Mouse (Mus musculus) embryonic facial prominence, embryonic 11.5 days (tissue): Measurements from ENCODE around the gene Rhbdl1. TPM values are rescaled to one million over a fixed set of nuclear protein-coding genes. Genes with fewer than 3 reads are reported as not detected.
"Not testable (repeated sequence)": the region's sequence is repeated elsewhere in the genome, so short reads cannot be mapped to it uniquely, and the experiment has no call there.

ENCODE experiments used
- ATAC-seq: fragments of 200-750 bp; cut with Nextera tagmentation; replicated peaks from 2 replicates; pipeline ENCODE4 v1.8.0; 2017; ENCODE audit warnings: low read depth; ENCODE audit not compliant: insufficient number of reproducible peaks, low FRiP score, low TSS enrichment
- DNase-seq: peaks from one replicate; pipeline ENCODE4 v3.0.0-alpha.2; 2015; ENCODE audit warnings: low spot score
- H3K27ac ChIP-seq: fragments of 300-500 bp; sonication (generic); replicated peaks from 2 replicates; pipeline ENCODE4 v1.5.1; 2014; ENCODE audit warnings: mild to moderate bottlenecking, low read depth, low read length, control low read depth
- H3K27me3 ChIP-seq: fragments of 300-500 bp; sonication (generic); 2 replicates; pipeline ENCODE4 v1.6.1; 2014; ENCODE audit warnings: mild to moderate bottlenecking, low read length, moderate library complexity, mixed read lengths; ENCODE audit not compliant: control insufficient read depth, insufficient read depth
- H3K36me3 ChIP-seq: fragments of 300-500 bp; sonication (generic); replicated peaks from 2 replicates; pipeline ENCODE4 v1.6.1; 2014; ENCODE audit warnings: low read depth, mild to moderate bottlenecking, low read length, moderate library complexity, mixed read lengths; ENCODE audit not compliant: control insufficient read depth, insufficient read depth
- H3K4me1 ChIP-seq: fragments of 300-500 bp; sonication (generic); 2 replicates; pipeline ENCODE4 v1.6.1; 2014; ENCODE audit warnings: low read length, mixed read lengths; ENCODE audit not compliant: control insufficient read depth, insufficient read depth
- H3K4me2 ChIP-seq: fragments of 300-500 bp; sonication (generic); 2 replicates; pipeline ENCODE4 v1.6.1; 2014; ENCODE audit warnings: low read depth, mild to moderate bottlenecking, control low read depth, low read length, moderate library complexity
- H3K4me3 ChIP-seq: fragments of 300-500 bp; sonication (generic); 2 replicates; pipeline ENCODE4 v1.5.1; 2014; ENCODE audit warnings: low read depth, low read length, control low read depth
- H3K9ac ChIP-seq: fragments of 300-500 bp; sonication (generic); replicated peaks from 2 replicates; pipeline ENCODE4 v1.6.1; 2014; ENCODE audit warnings: mild to moderate bottlenecking, control low read depth, low read length
- H3K9me3 ChIP-seq: fragments of 300-500 bp; sonication (generic); replicated peaks from 2 replicates; pipeline ENCODE4 v1.6.1; 2016; ENCODE audit warnings: mild to moderate bottlenecking, low read length, inconsistent platforms, mixed read lengths; ENCODE audit not compliant: control insufficient read depth
- WGBS: fragments of 180-500 bp; shearing (Covaris S2); extraction: QIAGEN DNeasy Blood & Tissue Kit; methylation state at CpG from one replicate; pipeline ENCODE4 v1.1.7; 2014; 5-methylcytosine and 5-hydroxymethylcytosine counted together
- polyA plus RNA-seq: library from polyadenylated mRNA; unstranded; fragments of >200 nt; fragmentation: Nextera tagmentation; extraction: Ambion mirVana; gene quantifications from 2 replicates; pipeline ENCODE4 v1.2.1, GENCODE M21; 2014

The Rhbdl1 gene
- polyA plus RNA-seq, 1 experiment from 2014 or later: 1.5 TPM

DNA sequence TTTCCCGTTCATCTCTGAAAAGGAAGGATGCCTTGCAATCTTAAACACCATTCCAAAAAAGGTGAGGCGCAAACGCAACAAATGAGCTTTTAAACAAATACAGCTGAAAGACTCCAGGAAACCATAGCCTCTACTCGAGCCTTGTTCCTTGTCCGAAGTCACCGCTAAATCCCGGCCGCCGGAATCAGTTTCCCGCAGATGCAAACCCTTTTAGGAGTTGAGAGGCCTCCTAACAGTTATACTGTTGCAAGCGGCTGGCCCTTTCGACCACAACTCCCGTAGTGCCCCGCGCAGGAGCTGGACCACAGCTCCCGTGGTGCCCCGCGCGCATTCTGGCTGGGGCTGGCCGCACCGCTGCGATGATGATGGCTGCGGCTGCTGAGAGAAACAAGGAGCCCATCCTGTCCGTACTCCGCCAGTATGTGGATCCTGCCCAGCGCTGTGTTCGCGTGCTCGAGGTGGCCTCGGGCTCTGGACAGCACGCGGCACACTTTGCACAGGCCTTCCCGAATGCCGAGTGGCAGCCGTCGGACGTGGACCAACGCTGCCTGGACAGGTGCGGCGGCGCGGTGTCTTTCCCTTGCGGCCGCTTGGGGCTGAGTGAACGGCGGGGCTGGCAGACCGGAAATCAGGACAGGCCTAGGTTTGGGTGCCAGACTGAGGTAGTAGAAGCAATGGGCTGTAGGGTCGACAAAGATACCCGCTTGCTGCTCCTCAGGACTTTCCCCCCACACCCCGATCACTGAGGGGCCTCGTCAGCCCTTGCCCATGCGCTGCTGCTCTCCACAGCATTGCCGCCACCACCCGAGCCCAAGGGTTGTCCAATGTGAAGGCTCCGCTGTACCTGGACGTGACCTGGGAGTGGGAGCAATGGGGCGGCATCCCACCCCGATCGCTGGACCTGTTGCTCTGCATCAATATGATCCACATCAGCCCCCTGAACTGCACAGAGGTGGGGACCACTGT is 38.4 kb upstream of the Rhbdl1 start:
- H3K36me3 ChIP-seq: no peaks in the 10 kb centered on the region; the same call in 1 of the 2 replicates
- H3K9me3 ChIP-seq: no peaks in the 10 kb centered on the region
- WGBS: under 1% methylated on average over 59 of the region's 59 CpGs
- no peaks in the 10 kb centered on the region for H3K27me3 ChIP-seq
- peak overlapping the region; percentile 79 for H3K4me3 ChIP-seq
- H3K4me2 ChIP-seq: peak overlapping the region; percentile 92
- peaks cover 5% of the 10 kb centered on the region; the same call in 1 of the 2 replicates for H3K4me1 ChIP-seq
- peak overlapping the region; percentile 76 for H3K9ac ChIP-seq
- H3K27ac ChIP-seq: peak overlapping the region; percentile 78
- ATAC-seq (peak; percentile 89), DNase-seq (peak; percentile 93)

- no peaks in the 10 kb centered on the region; the same call in 1 of the 2 replicates for H3K36me3 ChIP-seq
- no peaks in the 10 kb centered on the region for H3K9me3 ChIP-seq
- 0 out of 2 replicates have a peak, but pooled peaks have one; percentile 15 for ATAC-seq
- no peaks in the 10 kb centered on the region for H3K4me1 ChIP-seq
- H3K4me3 ChIP-seq: peak within 1 kb of the TSS; percentile 79
- peak within 1 kb of the TSS; percentile 76 for H3K9ac ChIP-seq
- peak; percentile 96 for DNase-seq
- H3K4me2 ChIP-seq: peak within 1 kb of the TSS; percentile 92
- no peaks in the 10 kb centered on the region for H3K27me3 ChIP-seq
- 0% methylated on average over 25 of the region's 25 CpGs for WGBS
- peak within 1 kb of the TSS; percentile 78 for H3K27ac ChIP-seq
Observed at GRCm38 (mm10) chr17:25874721-25875170, 37.7 kb upstream of the Rhbdl1 start, which contains the start of gene Mettl26. Mettl26 (plus strand) TSS chr17:25875074.

- peak overlapping the region; percentile 41 for H3K9ac ChIP-seq
- no peaks in the 10 kb centered on the region for H3K4me1 ChIP-seq
- H3K27me3 ChIP-seq: no peaks in the 10 kb centered on the region
- H3K36me3 ChIP-seq: no peaks in the 10 kb centered on the region; the same call in 1 of the 2 replicates
- peak overlapping the region; percentile 79 for H3K4me3 ChIP-seq
- H3K4me2 ChIP-seq: peak overlapping the region; percentile 35
- WGBS: 6% methylated on average over 14 of the region's 14 CpGs
- DNase-seq (no peak), ATAC-seq (no peak)
- H3K9me3 ChIP-seq: no peaks in the 10 kb centered on the region
- H3K27ac ChIP-seq: no peak overlapping the region
Observed at GRCm38 (mm10) chr17:25874148-25874720, 37.1 kb upstream of the Rhbdl1 start.

GRCm38 (mm10) chr17:25873405-25874147 is 36.5 kb upstream of the Rhbdl1 start:
- Histone ChIP-seq H3K4me2 (no peak overlapping the region), H3K4me3 (no peak overlapping the region), H3K27ac (no peak overlapping the region), H3K27me3 (no peaks in the 10 kb centered on the region), H3K4me1 (no peaks in the 10 kb centered on the region), H3K9ac (no peak overlapping the region), H3K36me3 (no peaks in the 10 kb centered on the region; the same call in 1 of the 2 replicates), H3K9me3 (no peaks in the 10 kb centered on the region)
- no peak for DNase-seq
- 67% methylated on average over 11 of the region's 11 CpGs for WGBS
- ATAC-seq: no peak

GRCm38 (mm10) chr17:25872676-25873075 is 35.6 kb upstream of the Rhbdl1 start:
- Histone ChIP-seq H3K4me3 (no peak overlapping the region), H3K27me3 (no peaks in the 10 kb centered on the region), H3K36me3 (no peaks in the 10 kb centered on the region), H3K4me1 (peaks cover 3% of the 10 kb centered on the region), H3K9ac (no peak overlapping the region), H3K4me2 (no peak overlapping the region), H3K27ac (no peak overlapping the region), H3K9me3 (no peaks in the 10 kb centered on the region)
- WGBS: 77% methylated on average over 3 of the region's 3 CpGs
- no peak for DNase-seq
- no peak for ATAC-seq

- not testable (repeated sequence) for H3K27ac ChIP-seq, H3K4me2 ChIP-seq, H3K4me3 ChIP-seq, ATAC-seq, H3K27me3 ChIP-seq, H3K4me1 ChIP-seq, H3K9me3 ChIP-seq, H3K9ac ChIP-seq, DNase-seq, H3K36me3 ChIP-seq
Observed at GRCm38 (mm10) chr17:25871566-25871965, 34.5 kb upstream of the Rhbdl1 start.

- Histone ChIP-seq H3K9ac (no peak overlapping the region), H3K4me1 (peaks cover 6% of the 10 kb centered on the region), H3K4me2 (no peak overlapping the region), H3K27me3 (no peaks in the 10 kb centered on the region), H3K4me3 (no peak overlapping the region), H3K9me3 (no peaks in the 10 kb centered on the region), H3K36me3 (no peaks in the 10 kb centered on the region), H3K27ac (no peak overlapping the region)
- DNase-seq (no peak), ATAC-seq (no peak)
- WGBS: 85% methylated on average over 2 of the region's 2 CpGs
Observed at GRCm38 (mm10) chr17:25869954-25870353, 32.9 kb upstream of the Rhbdl1 start.
